18 mouse cellular contexts compared by ENCODE assay signal in the genomic region with DNA sequence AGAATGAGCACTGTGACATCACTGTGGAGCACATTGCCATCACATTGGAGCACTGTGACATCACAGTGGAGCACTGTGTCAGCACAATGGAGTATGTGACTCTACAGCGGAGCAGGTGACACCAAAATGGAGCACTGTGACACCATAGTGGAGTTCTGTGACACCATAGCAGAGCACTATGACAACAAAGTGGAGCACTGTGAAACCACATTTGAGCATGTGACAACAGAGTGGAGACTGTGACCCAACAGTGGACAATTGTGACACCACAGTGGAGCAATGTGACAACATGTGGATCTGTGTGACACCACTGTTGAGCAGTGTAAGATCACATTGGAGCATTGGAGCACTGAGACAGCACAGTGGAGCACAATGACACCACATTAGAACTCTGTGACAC.
A peak's percentile ranks its signal among the peaks of the same experiment; 100 is the strongest.
DNase-seq lines count a peak whose midpoint lies in the region; ATAC-seq and TF ChIP-seq lines count a peak whose summit lies in the region.
"Had no signal": no experiment of that assay in that cellular context is flagged by ENCODE, and none has a peak within 500 bp of the region (broad histone marks: within the 10 kb centered on the region; RNA-seq: fewer than 3 reads in every experiment).

No protein-coding gene starts in this region.

- no peak overlapping the region for H3K4me2 ChIP-seq in intestine, embryonic 14.5 days (ENCODE audit: low read length)
- H3K4me2 ChIP-seq in intestine, postnatal 0 days (replicated peaks; ENCODE audit: low read depth): no peak overlapping the region
- H3K4me2 ChIP-seq: heart, embryonic 15.5 days; hindbrain, embryonic 15.5 days; liver, embryonic 13.5 days; midbrain, embryonic 15.5 days; stomach, embryonic 15.5 days had no signal

- no peak overlapping the region for H3K9ac ChIP-seq in intestine, embryonic 14.5 days (ENCODE audit: low read length)
- H3K9ac ChIP-seq in intestine, postnatal 0 days (ENCODE audit: low read depth, low read length): no peak overlapping the region
- H3K9ac ChIP-seq: heart, embryonic 15.5 days; hindbrain, embryonic 15.5 days; liver, embryonic 13.5 days; midbrain, embryonic 15.5 days; stomach, embryonic 15.5 days had no signal

- 90% methylated on average over 1 of the region's 1 CpGs for WGBS in intestine, embryonic 14.5 days
- WGBS in intestine, postnatal 0 days: 88% methylated on average over 1 of the region's 1 CpGs

- no peak for ATAC-seq in CD4-positive, CD25-positive, alpha-beta regulatory T cell, adult 4 months
- no peak for ATAC-seq in intestine, embryonic 14.5 days (replicated peaks; ENCODE audit: low FRiP score, low TSS enrichment, low read depth)
- ATAC-seq in intestine, postnatal 0 days: no peak

- DNase-seq in CD4-positive, CD25-positive, alpha-beta regulatory T cell, adult 2 months (ENCODE audit: low read depth, low spot score): peak; percentile 8
- DNase-seq in intestine, embryonic 14.5 days (ENCODE audit: low spot score): peak; percentile 47
- DNase-seq in urinary bladder, postnatal 25 days (ENCODE audit: low spot score): peak; percentile 1
- no peak for DNase-seq in urinary bladder, postnatal 14 days (ENCODE audit: low spot score)
- no peak for DNase-seq in layer of hippocampus, adult 11-12 months (ENCODE audit: low spot score)
- no peak for DNase-seq in retina, embryonic 14.5 days (ENCODE audit: low spot score)
- DNase-seq: cerebellum, postnatal 10 days; liver, embryonic 13.5 days; right cerebral cortex, postnatal 25 days had no signal

- TF ChIP-seq CTCF in intestine, postnatal 0 days (IDR thresholded peaks at IDR 0.05; ENCODE audit: low read depth): no peak

- H3K27ac ChIP-seq in intestine, embryonic 14.5 days (ENCODE audit: low read depth): no peak overlapping the region
- H3K27ac ChIP-seq in intestine, postnatal 0 days (ENCODE audit: low read depth, low read length): no peak overlapping the region
- H3K27ac ChIP-seq: forebrain, embryonic 10.5 days; heart, adult 2 months; heart, embryonic 15.5 days; hindbrain, embryonic 15.5 days; layer of hippocampus, adult 2 months; liver, embryonic 13.5 days; midbrain, embryonic 15.5 days; stomach, embryonic 15.5 days had no signal

- peaks cover 52% of the 10 kb centered on the region for H3K9me3 ChIP-seq in intestine, embryonic 14.5 days (ENCODE audit: control insufficient read depth, low read length)
- H3K9me3 ChIP-seq in intestine, postnatal 0 days (ENCODE audit: control insufficient read depth): peaks cover 32% of the 10 kb centered on the region

- no peaks in the 10 kb centered on the region for H3K27me3 ChIP-seq in intestine, embryonic 14.5 days (replicated peaks; ENCODE audit: control insufficient read depth, insufficient read depth, low read length)
- H3K27me3 ChIP-seq in intestine, postnatal 0 days (replicated peaks; ENCODE audit: control insufficient read depth, insufficient read depth, low read length): no peaks in the 10 kb centered on the region
- H3K27me3 ChIP-seq: heart, embryonic 15.5 days; hindbrain, embryonic 15.5 days; liver, embryonic 13.5 days; midbrain, embryonic 15.5 days; stomach, embryonic 15.5 days had no signal

- H3K4me1 ChIP-seq in intestine, embryonic 14.5 days (replicated peaks; ENCODE audit: control insufficient read depth, insufficient read depth, low read length): no peaks in the 10 kb centered on the region
- no peaks in the 10 kb centered on the region for H3K4me1 ChIP-seq in intestine, postnatal 0 days (replicated peaks; ENCODE audit: control insufficient read depth, insufficient read depth, low read length)
- H3K4me1 ChIP-seq: forebrain, embryonic 10.5 days; heart, embryonic 15.5 days; hindbrain, embryonic 15.5 days; liver, embryonic 13.5 days; midbrain, embryonic 15.5 days; stomach, embryonic 15.5 days had no signal

- no peak overlapping the region for H3K4me3 ChIP-seq in intestine, embryonic 14.5 days (ENCODE audit: low read depth, low read length)
- no peak overlapping the region for H3K4me3 ChIP-seq in intestine, postnatal 0 days (ENCODE audit: low read depth, low read length)
- H3K4me3 ChIP-seq: forebrain, embryonic 10.5 days; heart, adult 2 months; heart, embryonic 15.5 days; hindbrain, embryonic 15.5 days; layer of hippocampus, adult 2 months; liver, embryonic 13.5 days; midbrain, embryonic 15.5 days; stomach, embryonic 15.5 days had no signal

- H3K36me3 ChIP-seq in intestine, embryonic 14.5 days (ENCODE audit: control insufficient read depth, insufficient read depth, low read length): no peaks in the 10 kb centered on the region
- no peaks in the 10 kb centered on the region for H3K36me3 ChIP-seq in intestine, postnatal 0 days (ENCODE audit: control insufficient read depth, insufficient read depth)
- H3K36me3 ChIP-seq: forebrain, embryonic 10.5 days; heart, embryonic 15.5 days; hindbrain, embryonic 15.5 days; liver, embryonic 13.5 days; midbrain, embryonic 15.5 days; stomach, embryonic 15.5 days had no signal

Comparison
In these comparisons a context has a peak if more than half of its experiments do, and no peak if none do; other contexts are left out.
1. DNase-seq: peak in CD4-positive, CD25-positive, alpha-beta regulatory T cell, adult 2 months (single experiment), intestine, embryonic 14.5 days (single experiment) and urinary bladder, postnatal 25 days (single experiment); none in urinary bladder, postnatal 14 days (single experiment), layer of hippocampus, adult 11-12 months (single experiment) and retina, embryonic 14.5 days (single experiment).